Mouse (Mus musculus) heart, adult 2 months (tissue): Measurements from ENCODE around the gene Maml3.

Experiments
- CTCF ChIP-seq: fragments of 200-600 bp; IDR thresholded peaks from 2 replicates; pipeline ENCODE4 v1.8.1; 2022; ENCODE audit warnings: antibody characterized with exemption, mild to moderate bottlenecking, moderate library complexity
- EP300 ChIP-seq: fragments of 200-500 bp; IDR thresholded peaks from 2 replicates; pipeline ENCODE4 v1.6.1; 2011; ENCODE audit warnings: low read depth, low read length, control low read depth; ENCODE audit not compliant: insufficient read depth
- POLR2A ChIP-seq: fragments of 200-500 bp; IDR thresholded peaks from 2 replicates; pipeline ENCODE4 v1.6.1; 2011; ENCODE audit warnings: mild to moderate bottlenecking, low read depth, low read length, control low read depth; ENCODE audit not compliant: insufficient read depth

GRCm38 (mm10) chr3:51652701-51653100 lies 452.2 kb downstream of the Maml3 start:
- TF ChIP-seq CTCF (no peak), EP300 (no peak), POLR2A (no peak)
